Mouse (Mus musculus) neural tube, embryonic 15.5 days (tissue): ENCODE results near the gene Nav3. TPM values are rescaled to one million over a fixed set of nuclear protein-coding genes. Genes with fewer than 3 reads are reported as not detected.

Experiments
- ATAC-seq: fragments of 200-750 bp; cut with Nextera tagmentation; 2 replicates; pipeline ENCODE4 v1.8.0; 2017; ENCODE audit warnings: mild to moderate bottlenecking, moderate TSS enrichment, moderate library complexity; ENCODE audit not compliant: low FRiP score
- H3K27ac ChIP-seq: fragments of 300-500 bp; sonication (generic); replicated peaks from 2 replicates; pipeline ENCODE4 v1.5.1; 2015; ENCODE audit warnings: mild to moderate bottlenecking, inconsistent platforms
- H3K27me3 ChIP-seq: fragments of 300-500 bp; sonication (generic); replicated peaks from 2 replicates; pipeline ENCODE4 v1.6.1; 2015; ENCODE audit warnings: inconsistent platforms
- H3K36me3 ChIP-seq: fragments of 300-500 bp; sonication (generic); 2 replicates; pipeline ENCODE4 v1.6.1; 2015; ENCODE audit warnings: inconsistent platforms
- H3K4me1 ChIP-seq: fragments of 300-500 bp; sonication (generic); 2 replicates; pipeline ENCODE4 v1.6.1; 2015; ENCODE audit warnings: inconsistent platforms
- H3K4me2 ChIP-seq: fragments of 300-500 bp; sonication (generic); 2 replicates; pipeline ENCODE4 v1.6.1; 2015; ENCODE audit warnings: inconsistent platforms, mild to moderate bottlenecking, moderate library complexity
- H3K4me3 ChIP-seq: fragments of 300-500 bp; sonication (generic); replicated peaks from 2 replicates; pipeline ENCODE4 v1.5.1; 2015; ENCODE audit warnings: mild to moderate bottlenecking, inconsistent platforms
- H3K9ac ChIP-seq: fragments of 300-500 bp; sonication (generic); replicated peaks from 2 replicates; pipeline ENCODE4 v1.6.1; 2015; ENCODE audit warnings: mild to moderate bottlenecking, inconsistent platforms
- H3K9me3 ChIP-seq: fragments of 300-500 bp; sonication (generic); replicated peaks from 2 replicates; pipeline ENCODE4 v1.6.1; 2016; ENCODE audit warnings: inconsistent platforms
- WGBS: fragments of 180-500 bp; shearing (Covaris S2); methylation state at CpG from one replicate; pipeline ENCODE4 v1.1.7; 2015; ENCODE audit warnings: mixed read lengths; 5-methylcytosine and 5-hydroxymethylcytosine counted together
- polyA plus RNA-seq: library from polyadenylated mRNA; unstranded; fragments of >200 nt; fragmentation: Nextera tagmentation; extraction: Ambion mirVana; gene quantifications from 2 replicates; pipeline ENCODE4 v1.2.1, GENCODE M21; 2015

Nav3 gene
- polyA plus RNA-seq, 1 experiment from 2014 or later: 24.3 TPM

- Histone ChIP-seq H3K4me3 (no peak overlapping the region), H3K36me3 (no peaks in the 10 kb centered on the region), H3K9me3 (no peaks in the 10 kb centered on the region), H3K9ac (no peak overlapping the region), H3K27me3 (no peaks in the 10 kb centered on the region), H3K4me2 (no peak overlapping the region), H3K27ac (peak overlapping the region; percentile 33; the same call in 1 of the 2 replicates), H3K4me1 (no peaks in the 10 kb centered on the region)
- WGBS: 73% methylated on average over 10 of the region's 10 CpGs
- ATAC-seq: no peak
Measured at GRCm38 (mm10) chr10:110290016-110290623, 165.9 kb downstream of the Nav3 start.

GRCm38 (mm10) chr10:110283879-110284278 is 172.1 kb downstream of the Nav3 start:
- 84% methylated on average over 3 of the region's 3 CpGs for WGBS
- Histone ChIP-seq H3K4me2 (no peak overlapping the region), H3K4me3 (no peak overlapping the region), H3K27ac (no peak overlapping the region), H3K9ac (no peak overlapping the region), H3K4me1 (no peaks in the 10 kb centered on the region), H3K27me3 (no peaks in the 10 kb centered on the region), H3K36me3 (no peaks in the 10 kb centered on the region), H3K9me3 (no peaks in the 10 kb centered on the region)
- ATAC-seq: no peak

GRCm38 (mm10) chr10:110272818-110273217 is 183.2 kb downstream of the Nav3 start:
- Histone ChIP-seq H3K9me3 (no peaks in the 10 kb centered on the region), H3K4me1 (no peaks in the 10 kb centered on the region), H3K9ac (no peak overlapping the region), H3K36me3 (no peaks in the 10 kb centered on the region), H3K27ac (no peak overlapping the region), H3K4me2 (no peak overlapping the region), H3K4me3 (no peak overlapping the region), H3K27me3 (no peaks in the 10 kb centered on the region)
- peak; percentile 24; the same call in 1 of the 2 replicates for ATAC-seq
- 62% methylated on average over 2 of the region's 2 CpGs for WGBS

- H3K27ac ChIP-seq: no peak overlapping the region
- no peak for ATAC-seq
- H3K4me3 ChIP-seq: no peak overlapping the region
- H3K9ac ChIP-seq: no peak overlapping the region
- H3K9me3 ChIP-seq: no peaks in the 10 kb centered on the region
- H3K4me1 ChIP-seq: no peaks in the 10 kb centered on the region
- H3K27me3 ChIP-seq: no peaks in the 10 kb centered on the region
- H3K4me2 ChIP-seq: no peak overlapping the region
- WGBS: 89% methylated on average over 1 of the region's 1 CpGs
- H3K36me3 ChIP-seq: no peaks in the 10 kb centered on the region
Measured at GRCm38 (mm10) chr10:110270561-110270960, 185.4 kb downstream of the Nav3 start.

- Histone ChIP-seq H3K4me1 (peaks cover 7% of the 10 kb centered on the region), H3K4me2 (no peak overlapping the region), H3K27me3 (no peaks in the 10 kb centered on the region), H3K4me3 (no peak overlapping the region), H3K27ac (peak overlapping the region; percentile 28; the same call in 1 of the 2 replicates), H3K9ac (no peak overlapping the region), H3K9me3 (no peaks in the 10 kb centered on the region), H3K36me3 (no peaks in the 10 kb centered on the region)
- no peak for ATAC-seq
- WGBS: 42% methylated on average over 3 of the region's 3 CpGs
Measured at GRCm38 (mm10) chr10:110242128-110242561, 213.9 kb downstream of the Nav3 start.

- no peak overlapping the region for H3K27ac ChIP-seq
- peaks cover 7% of the 10 kb centered on the region for H3K4me1 ChIP-seq
- no peak overlapping the region for H3K4me3 ChIP-seq
- H3K27me3 ChIP-seq: no peaks in the 10 kb centered on the region
- no peaks in the 10 kb centered on the region for H3K9me3 ChIP-seq
- H3K4me2 ChIP-seq: no peak overlapping the region
- H3K9ac ChIP-seq: no peak overlapping the region
- no peaks in the 10 kb centered on the region for H3K36me3 ChIP-seq
- 57% methylated on average over 3 of the region's 3 CpGs for WGBS
- no peak for ATAC-seq
Measured at GRCm38 (mm10) chr10:110240667-110241066, 215.3 kb downstream of the Nav3 start.

GRCm38 (mm10) chr10:110233307-110233930 is 222.6 kb downstream of the Nav3 start:
- 31% methylated on average over 6 of the region's 6 CpGs for WGBS
- H3K9me3 ChIP-seq: no peaks in the 10 kb centered on the region
- H3K4me2 ChIP-seq: peak overlapping the region; percentile 19
- ATAC-seq: no peak
- H3K27me3 ChIP-seq: no peaks in the 10 kb centered on the region
- H3K9ac ChIP-seq: no peak overlapping the region
- H3K4me3 ChIP-seq: no peak overlapping the region
- H3K36me3 ChIP-seq: no peaks in the 10 kb centered on the region
- H3K4me1 ChIP-seq: peaks cover 15% of the 10 kb centered on the region
- H3K27ac ChIP-seq: peak overlapping the region; percentile 75

GRCm38 (mm10) chr10:110206411-110206810 is 249.6 kb downstream of the Nav3 start:
- no peak overlapping the region for H3K9ac ChIP-seq
- H3K36me3 ChIP-seq: no peaks in the 10 kb centered on the region
- no peak overlapping the region for H3K4me3 ChIP-seq
- H3K4me1 ChIP-seq: no peaks in the 10 kb centered on the region
- no peak overlapping the region for H3K27ac ChIP-seq
- 86% methylated on average over 5 of the region's 5 CpGs for WGBS
- no peaks in the 10 kb centered on the region for H3K9me3 ChIP-seq
- ATAC-seq: no peak
- H3K27me3 ChIP-seq: no peaks in the 10 kb centered on the region
- no peak overlapping the region for H3K4me2 ChIP-seq

- Histone ChIP-seq H3K9ac (no peak overlapping the region), H3K4me2 (no peak overlapping the region), H3K4me3 (no peak overlapping the region), H3K27ac (no peak overlapping the region), H3K27me3 (no peaks in the 10 kb centered on the region), H3K4me1 (no peaks in the 10 kb centered on the region), H3K9me3 (no peaks in the 10 kb centered on the region), H3K36me3 (no peaks in the 10 kb centered on the region)
- WGBS: 64% methylated on average over 5 of the region's 5 CpGs
- ATAC-seq: no peak
Measured at GRCm38 (mm10) chr10:110204121-110204697, 251.8 kb downstream of the Nav3 start.

- ATAC-seq: no peak; the same call in 1 of the 2 replicates
- no peak overlapping the region for H3K4me2 ChIP-seq
- no peak overlapping the region for H3K9ac ChIP-seq
- no peaks in the 10 kb centered on the region for H3K9me3 ChIP-seq
- no peaks in the 10 kb centered on the region for H3K27me3 ChIP-seq
- peak overlapping the region; percentile 65 for H3K27ac ChIP-seq
- 39% methylated on average over 4 of the region's 4 CpGs for WGBS
- H3K36me3 ChIP-seq: no peaks in the 10 kb centered on the region
- H3K4me3 ChIP-seq: no peak overlapping the region
- H3K4me1 ChIP-seq: peaks cover 21% of the 10 kb centered on the region
Measured at GRCm38 (mm10) chr10:110192881-110193280, 263.1 kb downstream of the Nav3 start.

- H3K9me3 ChIP-seq: no peaks in the 10 kb centered on the region
- 47% methylated on average over 7 of the region's 7 CpGs for WGBS
Measured at GRCm38 (mm10) chr10:110192026-110192805, 263.8 kb downstream of the Nav3 start.

More at GRCm38 (mm10) chr10:110192026-110192805, 263.8 kb downstream of the Nav3 start:
- H3K4me2 ChIP-seq: no peak overlapping the region
- no peak overlapping the region for H3K9ac ChIP-seq
- H3K36me3 ChIP-seq: no peaks in the 10 kb centered on the region
- peak overlapping the region; percentile 65 for H3K27ac ChIP-seq
- H3K4me3 ChIP-seq: no peak overlapping the region
- peaks cover 21% of the 10 kb centered on the region for H3K4me1 ChIP-seq
- no peaks in the 10 kb centered on the region for H3K27me3 ChIP-seq
- ATAC-seq: peak; percentile 72; the same call in 1 of the 2 replicates
